In the genomic region with DNA sequence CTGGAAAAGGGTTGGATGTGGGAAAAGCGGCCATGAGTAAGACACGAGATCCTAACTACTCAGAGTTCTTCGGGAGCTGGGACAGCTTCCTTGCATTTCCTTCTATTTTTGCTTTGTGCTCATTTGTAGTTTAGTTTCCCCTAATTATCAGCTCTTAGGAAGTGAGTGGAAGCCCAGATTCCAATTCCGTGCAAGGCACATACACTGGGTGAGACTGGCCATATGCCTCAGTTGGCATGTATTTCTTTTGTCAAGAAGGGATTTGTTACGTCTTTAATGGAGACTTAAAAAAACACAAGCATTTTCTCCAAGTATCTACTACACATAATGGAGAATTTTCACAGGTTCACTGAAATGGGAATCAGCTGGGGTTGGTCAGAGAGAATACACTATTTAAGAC, we compare ENCODE assay signal across 28 mouse cellular contexts.
DNase-seq lines count a peak whose midpoint lies in the region; ATAC-seq and TF ChIP-seq lines count a peak whose summit lies in the region.
"Had no signal": no experiment of that assay in that cellular context is flagged by ENCODE, and none has a peak within 500 bp of the region (broad histone marks: within the 10 kb centered on the region; RNA-seq: fewer than 3 reads in every experiment).

No protein-coding gene starts in this region.

- H3K27me3 ChIP-seq in forebrain, embryonic 14.5 days (replicated peaks; ENCODE audit: control insufficient read depth, insufficient read depth, low read length): no peaks in the 10 kb centered on the region
- H3K27me3 ChIP-seq in forebrain, embryonic 10.5 days (ENCODE audit: poor library complexity, severe bottlenecking): no peaks in the 10 kb centered on the region
- no peaks in the 10 kb centered on the region for H3K27me3 ChIP-seq in forebrain, postnatal 0 days (ENCODE audit: insufficient read depth, low read length)
- H3K27me3 ChIP-seq in forebrain, embryonic 13.5 days: no peaks in the 10 kb centered on the region
- H3K27me3 ChIP-seq in liver, postnatal 0 days (ENCODE audit: insufficient read depth, low read length): no peaks in the 10 kb centered on the region
- H3K27me3 ChIP-seq in liver, embryonic 11.5 days (replicated peaks; ENCODE audit: control insufficient read depth, insufficient read depth, low read length): 0 out of 2 replicates have a peak, but pooled peaks cover 2% of the 10 kb centered on the region
- H3K27me3 ChIP-seq: embryonic facial prominence, embryonic 13.5 days; heart, embryonic 13.5 days had no signal

- 73% methylated on average over 5 of the region's 5 CpGs for WGBS in forebrain, embryonic 14.5 days
- 89% methylated on average over 5 of the region's 5 CpGs for WGBS in forebrain, embryonic 10.5 days
- WGBS in forebrain, postnatal 0 days: 58% methylated on average over 5 of the region's 5 CpGs
- WGBS in forebrain, embryonic 13.5 days: 83% methylated on average over 5 of the region's 5 CpGs
- 68% methylated on average over 5 of the region's 5 CpGs for WGBS in liver, postnatal 0 days (ENCODE audit: insufficient replicate concordance)
- 85% methylated on average over 5 of the region's 5 CpGs for WGBS in liver, embryonic 11.5 days

- no peak for TF ChIP-seq CTCF in forebrain, postnatal 0 days (IDR thresholded peaks at IDR 0.05; ENCODE audit: low read depth)
- no peak for TF ChIP-seq CTCF in liver, postnatal 0 days (IDR thresholded peaks at IDR 0.05; ENCODE audit: low read depth)

- peak; percentile 54 for DNase-seq in forebrain, embryonic 14.5 days (ENCODE audit: low spot score)
- no peak for DNase-seq in forebrain, embryonic 10.5 days (ENCODE audit: extremely low spot score, low spot score)
- DNase-seq in forebrain, postnatal 0 days: peak; percentile 39
- DNase-seq in liver, postnatal 0 days: peak; percentile 2
- DNase-seq in liver, embryonic 11.5 days (ENCODE audit: low spot score): no peak
- DNase-seq: adrenal gland, adult 8-10 months; adrenal gland, postnatal 25 days; cerebellum, adult 11 months; cerebellum, adult 2 months; cerebellum, adult 9-11 months; cerebellum, postnatal 36 days; embryo, embryonic 11 days; gastrocnemius, adult 2 months; gastrocnemius, postnatal 14 days; heart, adult 11 months; heart, postnatal 14 days; heart, postnatal 4 days; kidney, adult 18-20 months had no signal

- no peaks in the 10 kb centered on the region for H3K36me3 ChIP-seq in forebrain, embryonic 14.5 days (ENCODE audit: control insufficient read depth, insufficient read depth, low read length)
- no peaks in the 10 kb centered on the region for H3K36me3 ChIP-seq in forebrain, embryonic 10.5 days (replicated peaks)
- H3K36me3 ChIP-seq in forebrain, postnatal 0 days (ENCODE audit: insufficient read depth): no peaks in the 10 kb centered on the region
- no peaks in the 10 kb centered on the region for H3K36me3 ChIP-seq in forebrain, embryonic 13.5 days (ENCODE audit: poor library complexity, severe bottlenecking)
- no peaks in the 10 kb centered on the region for H3K36me3 ChIP-seq in liver, postnatal 0 days (replicated peaks; ENCODE audit: insufficient read depth, low read length)
- H3K36me3 ChIP-seq in liver, embryonic 11.5 days (ENCODE audit: control insufficient read depth, insufficient read depth, low read length): no peaks in the 10 kb centered on the region
- H3K36me3 ChIP-seq: embryonic facial prominence, embryonic 10.5 days; embryonic facial prominence, embryonic 13.5 days; heart, embryonic 13.5 days had no signal

- H3K9ac ChIP-seq in forebrain, embryonic 14.5 days (ENCODE audit: low read length): no peak overlapping the region
- no peak overlapping the region for H3K9ac ChIP-seq in forebrain, postnatal 0 days
- H3K9ac ChIP-seq in forebrain, embryonic 13.5 days: no peak overlapping the region
- no peak overlapping the region for H3K9ac ChIP-seq in liver, postnatal 0 days (replicated peaks)
- H3K9ac ChIP-seq in liver, embryonic 11.5 days (ENCODE audit: low read depth, low read length): no peak overlapping the region
- H3K9ac ChIP-seq: embryonic facial prominence, embryonic 13.5 days; heart, embryonic 13.5 days; hindbrain, embryonic 14.5 days had no signal

- H3K27ac ChIP-seq in forebrain, embryonic 14.5 days (ENCODE audit: low read depth, low read length): no peak overlapping the region
- no peak overlapping the region for H3K27ac ChIP-seq in forebrain, embryonic 10.5 days
- no peak overlapping the region for H3K27ac ChIP-seq in forebrain, postnatal 0 days (ENCODE audit: low read depth, low read length)
- no peak overlapping the region for H3K27ac ChIP-seq in forebrain, embryonic 13.5 days
- H3K27ac ChIP-seq in liver, postnatal 0 days (ENCODE audit: low read depth): no peak overlapping the region
- no peak overlapping the region for H3K27ac ChIP-seq in liver, embryonic 11.5 days (ENCODE audit: low read depth, low read length)
- H3K27ac ChIP-seq: embryonic facial prominence, embryonic 10.5 days; embryonic facial prominence, embryonic 13.5 days; gastrocnemius, adult 2 months; heart, embryonic 13.5 days; hindbrain, embryonic 14.5 days; hindbrain, postnatal 0 days had no signal

- no peak overlapping the region for H3K4me2 ChIP-seq in forebrain, embryonic 14.5 days (ENCODE audit: low read length)
- H3K4me2 ChIP-seq in forebrain, postnatal 0 days (ENCODE audit: low read depth): no peak overlapping the region
- no peak overlapping the region for H3K4me2 ChIP-seq in forebrain, embryonic 13.5 days
- H3K4me2 ChIP-seq in liver, postnatal 0 days (ENCODE audit: low read depth, low read length): no peak overlapping the region
- no peak overlapping the region for H3K4me2 ChIP-seq in liver, embryonic 11.5 days
- H3K4me2 ChIP-seq: embryonic facial prominence, embryonic 13.5 days; heart, embryonic 13.5 days; hindbrain, embryonic 14.5 days had no signal

- no peaks in the 10 kb centered on the region for H3K4me1 ChIP-seq in forebrain, embryonic 14.5 days (ENCODE audit: control insufficient read depth, insufficient read depth, low read length)
- H3K4me1 ChIP-seq in forebrain, embryonic 10.5 days: no peaks in the 10 kb centered on the region
- no peaks in the 10 kb centered on the region for H3K4me1 ChIP-seq in forebrain, postnatal 0 days (ENCODE audit: insufficient read depth)
- H3K4me1 ChIP-seq in forebrain, embryonic 13.5 days: no peaks in the 10 kb centered on the region
- no peaks in the 10 kb centered on the region for H3K4me1 ChIP-seq in liver, postnatal 0 days (ENCODE audit: insufficient read depth)
- H3K4me1 ChIP-seq in liver, embryonic 11.5 days (replicated peaks; ENCODE audit: control insufficient read depth, insufficient read depth, low read length): no peaks in the 10 kb centered on the region
- H3K4me1 ChIP-seq: embryonic facial prominence, embryonic 10.5 days; embryonic facial prominence, embryonic 13.5 days; heart, embryonic 13.5 days had no signal

- H3K9me3 ChIP-seq in forebrain, embryonic 14.5 days (replicated peaks; ENCODE audit: control insufficient read depth, low read length): no peaks in the 10 kb centered on the region
- H3K9me3 ChIP-seq in forebrain, embryonic 10.5 days: no peaks in the 10 kb centered on the region
- H3K9me3 ChIP-seq in forebrain, postnatal 0 days (ENCODE audit: low read length): no peaks in the 10 kb centered on the region
- H3K9me3 ChIP-seq in forebrain, embryonic 13.5 days (replicated peaks): no peaks in the 10 kb centered on the region
- H3K9me3 ChIP-seq in liver, postnatal 0 days (ENCODE audit: low read length): no peaks in the 10 kb centered on the region
- H3K9me3 ChIP-seq in liver, embryonic 11.5 days (ENCODE audit: control insufficient read depth, low read length): no peaks in the 10 kb centered on the region
- H3K9me3 ChIP-seq: embryonic facial prominence, embryonic 10.5 days; embryonic facial prominence, embryonic 13.5 days; heart, embryonic 13.5 days had no signal

- no peak for TF ChIP-seq EP300 in liver, postnatal 0 days (IDR thresholded peaks at IDR 0.05; ENCODE audit: low read depth)

- ATAC-seq in forebrain, embryonic 14.5 days: no peak
- ATAC-seq in forebrain, postnatal 0 days: no peak
- no peak for ATAC-seq in forebrain, embryonic 13.5 days
- ATAC-seq in liver, postnatal 0 days: no peak
- no peak for ATAC-seq in liver, embryonic 11.5 days (replicated peaks; ENCODE audit: low FRiP score)
- ATAC-seq: activated CD4-positive, CD25-positive, alpha-beta regulatory T cell, adult 4 months; hindbrain, postnatal 0 days; inflammation-experienced regulatory T-cells, adult 6 months; intestine, embryonic 16.5 days had no signal

- H3K4me3 ChIP-seq in forebrain, embryonic 14.5 days (ENCODE audit: low read depth, low read length): no peak overlapping the region
- no peak overlapping the region for H3K4me3 ChIP-seq in forebrain, embryonic 10.5 days
- H3K4me3 ChIP-seq in forebrain, postnatal 0 days (ENCODE audit: low read depth, low read length): no peak overlapping the region
- no peak overlapping the region for H3K4me3 ChIP-seq in forebrain, embryonic 13.5 days
- no peak overlapping the region for H3K4me3 ChIP-seq in liver, postnatal 0 days (ENCODE audit: low read depth, low read length)
- no peak overlapping the region for H3K4me3 ChIP-seq in liver, embryonic 11.5 days (ENCODE audit: low read depth, low read length)
- H3K4me3 ChIP-seq: embryonic facial prominence, embryonic 10.5 days; embryonic facial prominence, embryonic 13.5 days; erythroblast, embryonic 14.5 days; gastrocnemius, adult 2 months; heart, embryonic 13.5 days had no signal

Comparison
In these comparisons a context has a peak if more than half of its experiments do, and no peak if none do; other contexts are left out.
1. DNase-seq: peak in forebrain, embryonic 14.5 days (single experiment), forebrain, postnatal 0 days (single experiment) and liver, postnatal 0 days (single experiment); none in forebrain, embryonic 10.5 days (single experiment) and liver, embryonic 11.5 days (single experiment).